Mouse (Mus musculus) cortical plate, adult 2 months (tissue): ENCODE results near the gene Olfr455. TPM values are rescaled to one million over a fixed set of nuclear protein-coding genes. Genes with fewer than 3 reads are reported as not detected.

Experiments
- H3K27ac ChIP-seq: fragments of 200-500 bp; 2 replicates; pipeline ENCODE4 v1.5.1; 2012; ENCODE audit warnings: low read length, control low read depth, inconsistent platforms; ENCODE audit not compliant: insufficient read depth
- H3K4me1 ChIP-seq: fragments of 200-500 bp; 2 replicates; pipeline ENCODE4 v1.6.1; 2011; ENCODE audit warnings: low read length; ENCODE audit not compliant: control insufficient read depth, insufficient read depth
- H3K4me3 ChIP-seq: fragments of 200-500 bp; 2 replicates; pipeline ENCODE4 v1.5.1; 2011; ENCODE audit warnings: mild to moderate bottlenecking, low read length, control low read depth; ENCODE audit not compliant: insufficient read depth
- CTCF ChIP-seq: fragments of 200-500 bp; IDR thresholded peaks from 2 replicates; pipeline ENCODE4 v1.5.1; 2011; ENCODE audit warnings: mild to moderate bottlenecking, control low read depth, low read length; ENCODE audit not compliant: insufficient read depth; ENCODE audit errors: extremely low read depth
- POLR2A ChIP-seq: fragments of 200-500 bp; IDR thresholded peaks from 2 replicates; pipeline ENCODE4 v1.6.1; 2011; ENCODE audit warnings: mild to moderate bottlenecking, low read length, control low read depth; ENCODE audit not compliant: insufficient read depth; ENCODE audit errors: extremely low read depth
- polyA plus RNA-seq: library from polyadenylated mRNA; depleted of rRNA; stranded (reverse); fragments of >200 nt; gene quantifications from 2 replicates; pipeline ENCODE4 v1.2.3, GENCODE M21; 2012

The Olfr455 gene
- polyA plus RNA-seq, 1 experiment = not detected

GRCm38 (mm10) chr6:42560885-42561284, 13.5 kb upstream of the Olfr455 start:
- Histone ChIP-seq H3K27ac (no peak overlapping the region), H3K4me3 (no peak overlapping the region), H3K4me1 (no peaks in the 10 kb centered on the region)
- TF ChIP-seq POLR2A (no peak), CTCF (no peak)

GRCm38 (mm10) chr6:42558641-42559040, 11.3 kb upstream of the Olfr455 start:
- TF ChIP-seq CTCF (no peak), POLR2A (no peak)
- no peak overlapping the region for H3K4me3 ChIP-seq
- H3K27ac ChIP-seq = no peak overlapping the region
- H3K4me1 ChIP-seq = no peaks in the 10 kb centered on the region

GRCm38 (mm10) chr6:42546180-42546579, 1.2 kb downstream of the Olfr455 start:
- TF ChIP-seq POLR2A (no peak), CTCF (no peak)
- Histone ChIP-seq H3K4me1 (no peaks in the 10 kb centered on the region), H3K4me3 (no peak overlapping the region), H3K27ac (no peak overlapping the region)

GRCm38 (mm10) chr6:42545451-42545885, 1.9 kb downstream of the Olfr455 start:
- TF ChIP-seq POLR2A (no peak), CTCF (no peak)
- H3K4me3 ChIP-seq = no peak overlapping the region
- no peak overlapping the region for H3K27ac ChIP-seq
- no peaks in the 10 kb centered on the region for H3K4me1 ChIP-seq

- Histone ChIP-seq H3K27ac (no peak overlapping the region), H3K4me1 (no peaks in the 10 kb centered on the region), H3K4me3 (no peak overlapping the region)
- no peak for TF ChIP-seq POLR2A
- no peak for TF ChIP-seq CTCF
Observed at GRCm38 (mm10) chr6:42544846-42545245, 2.5 kb downstream of the Olfr455 start.

GRCm38 (mm10) chr6:42542036-42543031, 5.1 kb downstream of the Olfr455 start:
- H3K4me3 ChIP-seq = no peak overlapping the region

GRCm38 (mm10) chr6:42540681-42541080, 6.7 kb downstream of the Olfr455 start:
- no peak overlapping the region for H3K4me3 ChIP-seq
- TF ChIP-seq CTCF = no peak
- no peak for TF ChIP-seq POLR2A
- H3K27ac ChIP-seq = no peak overlapping the region
- H3K4me1 ChIP-seq = no peaks in the 10 kb centered on the region

More at GRCm38 (mm10) chr6:42542036-42543031, 5.1 kb downstream of the Olfr455 start:
- no peaks in the 10 kb centered on the region for H3K4me1 ChIP-seq
- no peak overlapping the region for H3K27ac ChIP-seq
- TF ChIP-seq CTCF (no peak), POLR2A (no peak)

GRCm38 (mm10) chr6:42539711-42540110, 7.7 kb downstream of the Olfr455 start:
- Histone ChIP-seq H3K27ac (no peak overlapping the region), H3K4me3 (no peak overlapping the region), H3K4me1 (no peaks in the 10 kb centered on the region)
- TF ChIP-seq CTCF (no peak), POLR2A (no peak)

- no peak overlapping the region for H3K4me3 ChIP-seq
- no peak overlapping the region for H3K27ac ChIP-seq
- TF ChIP-seq POLR2A (no peak), CTCF (no peak)
- H3K4me1 ChIP-seq = no peaks in the 10 kb centered on the region
Observed at GRCm38 (mm10) chr6:42513461-42513860, 33.9 kb downstream of the Olfr455 start.

GRCm38 (mm10) chr6:42509311-42509710, 38.1 kb downstream of the Olfr455 start:
- H3K4me3 ChIP-seq = no peak overlapping the region
- TF ChIP-seq POLR2A = no peak
- TF ChIP-seq CTCF = no peak
- no peak overlapping the region for H3K27ac ChIP-seq
- no peaks in the 10 kb centered on the region for H3K4me1 ChIP-seq
